Mouse (Mus musculus) heart, embryonic 15.5 days (tissue): ENCODE data around the gene Ptcd2. TPM values are rescaled to one million over a fixed set of nuclear protein-coding genes. Genes with fewer than 3 reads are reported as not detected.

Experiments
- ATAC-seq: fragments of 200-750 bp; cut with Nextera tagmentation; replicated peaks from 2 replicates; pipeline ENCODE4 v1.8.0; 2017; ENCODE audit warnings: low read depth, moderate TSS enrichment; ENCODE audit not compliant: insufficient number of reproducible peaks, insufficient read depth, low FRiP score
- H3K27ac ChIP-seq: fragments of 300-500 bp; sonication (generic); 2 replicates; pipeline ENCODE4 v1.5.1; 2015; ENCODE audit warnings: mild to moderate bottlenecking, inconsistent platforms
- H3K27me3 ChIP-seq: fragments of 300-500 bp; sonication (generic); 2 replicates; pipeline ENCODE4 v1.6.1; 2015; ENCODE audit warnings: inconsistent platforms
- H3K36me3 ChIP-seq: fragments of 300-500 bp; sonication (generic); 2 replicates; pipeline ENCODE4 v1.6.1; 2015; ENCODE audit warnings: mild to moderate bottlenecking, inconsistent platforms
- H3K4me1 ChIP-seq: fragments of 300-500 bp; sonication (generic); replicated peaks from 2 replicates; pipeline ENCODE4 v1.6.1; 2015; ENCODE audit warnings: inconsistent platforms
- H3K4me2 ChIP-seq: fragments of 300-500 bp; sonication (generic); 2 replicates; pipeline ENCODE4 v1.6.1; 2015; ENCODE audit warnings: inconsistent platforms, mild to moderate bottlenecking, moderate library complexity
- H3K4me3 ChIP-seq: fragments of 300-500 bp; sonication (generic); 2 replicates; pipeline ENCODE4 v1.5.1; 2015; ENCODE audit warnings: mild to moderate bottlenecking, inconsistent platforms
- H3K9ac ChIP-seq: fragments of 300-500 bp; sonication (generic); 2 replicates; pipeline ENCODE4 v1.6.1; 2015; ENCODE audit warnings: mild to moderate bottlenecking, inconsistent platforms
- H3K9me3 ChIP-seq: fragments of 300-500 bp; sonication (generic); replicated peaks from 2 replicates; pipeline ENCODE4 v1.6.1; 2016; ENCODE audit warnings: inconsistent platforms
- WGBS: fragments of 180-500 bp; shearing (Covaris S2); methylation state at CpG from one replicate; pipeline ENCODE4 v1.1.7; 2015; ENCODE audit warnings: mixed read lengths; 5-methylcytosine and 5-hydroxymethylcytosine counted together
- polyA plus RNA-seq: library from polyadenylated mRNA; unstranded; fragments of >200 nt; fragmentation: Nextera tagmentation; extraction: Ambion mirVana; gene quantifications from 2 replicates; pipeline ENCODE4 v1.2.1, GENCODE M21; 2015

Gene Ptcd2
- polyA plus RNA-seq, 1 experiment from 2014 or later: 71.8 TPM

GRCm38 (mm10) chr13:99375550-99375949 is 31.0 kb upstream of the Ptcd2 start:
- Histone ChIP-seq H3K4me1 (peaks cover 4% of the 10 kb centered on the region; the same call in 1 of the 2 replicates), H3K27me3 (no peaks in the 10 kb centered on the region), H3K9ac (no peak overlapping the region), H3K4me3 (no peak overlapping the region), H3K36me3 (no peaks in the 10 kb centered on the region; the same call in 1 of the 2 replicates), H3K27ac (no peak overlapping the region), H3K9me3 (no peaks in the 10 kb centered on the region), H3K4me2 (no peak overlapping the region)
- no peak for ATAC-seq
- WGBS: 26% methylated on average over 6 of the region's 6 CpGs

- Histone ChIP-seq H3K36me3 (no peaks in the 10 kb centered on the region; the same call in 1 of the 2 replicates), H3K4me2 (no peak overlapping the region), H3K9me3 (no peaks in the 10 kb centered on the region), H3K9ac (no peak overlapping the region), H3K27ac (no peak overlapping the region), H3K27me3 (no peaks in the 10 kb centered on the region), H3K4me3 (no peak overlapping the region), H3K4me1 (peaks cover 4% of the 10 kb centered on the region; the same call in 1 of the 2 replicates)
- no peak for ATAC-seq
- 69% methylated on average over 4 of the region's 4 CpGs for WGBS
These were observed 29.7 kb upstream of the Ptcd2 start for GRCm38 (mm10) chr13:99374191-99374590.

GRCm38 (mm10) chr13:99373684-99374083 is 29.2 kb upstream of the Ptcd2 start:
- Histone ChIP-seq H3K4me3 (no peak overlapping the region), H3K9ac (no peak overlapping the region), H3K27me3 (no peaks in the 10 kb centered on the region), H3K9me3 (no peaks in the 10 kb centered on the region), H3K4me2 (no peak overlapping the region), H3K4me1 (peaks cover 8% of the 10 kb centered on the region), H3K36me3 (no peaks in the 10 kb centered on the region; the same call in 1 of the 2 replicates), H3K27ac (no peak overlapping the region)
- 73% methylated on average over 7 of the region's 7 CpGs for WGBS
- ATAC-seq: no peak

DNA sequence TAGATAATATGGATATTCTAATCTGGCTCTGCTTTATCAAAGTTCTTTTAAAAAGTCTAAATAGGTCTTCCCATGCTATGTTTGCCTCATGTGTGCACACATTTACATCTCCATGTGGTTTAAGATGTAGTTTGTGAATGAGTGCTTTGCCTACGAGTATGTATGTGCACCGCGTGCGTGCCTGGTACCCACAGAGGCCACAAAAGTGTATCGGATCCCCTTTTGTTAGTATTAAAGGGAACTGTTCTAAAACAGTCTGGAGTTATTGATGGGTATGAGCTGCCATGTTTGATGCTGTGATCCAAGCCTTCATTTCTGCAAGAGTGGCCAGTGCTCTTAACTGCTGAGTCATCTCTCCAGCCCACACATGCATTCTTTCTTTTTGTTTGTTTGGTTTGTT is 26.8 kb upstream of the Ptcd2 start:
- no peak for ATAC-seq
- Histone ChIP-seq H3K27ac (no peak overlapping the region), H3K9me3 (no peaks in the 10 kb centered on the region), H3K4me2 (no peak overlapping the region), H3K36me3 (peaks cover under 1% of the 10 kb centered on the region; the same call in 1 of the 2 replicates), H3K9ac (no peak overlapping the region), H3K4me3 (no peak overlapping the region), H3K4me1 (peaks cover 27% of the 10 kb centered on the region), H3K27me3 (no peaks in the 10 kb centered on the region)
- 95% methylated on average over 5 of the region's 5 CpGs for WGBS

GRCm38 (mm10) chr13:99369103-99369502 is 24.6 kb upstream of the Ptcd2 start:
- peaks cover 27% of the 10 kb centered on the region for H3K4me1 ChIP-seq
- no peak for ATAC-seq
- H3K4me2 ChIP-seq: no peak overlapping the region
- no peak overlapping the region for H3K9ac ChIP-seq
- peaks cover 5% of the 10 kb centered on the region; the same call in 1 of the 2 replicates for H3K36me3 ChIP-seq
- no peaks in the 10 kb centered on the region for H3K27me3 ChIP-seq
- no peak overlapping the region for H3K4me3 ChIP-seq
- WGBS: 50% methylated on average over 12 of the region's 12 CpGs
- H3K27ac ChIP-seq: no peak overlapping the region
- H3K9me3 ChIP-seq: no peaks in the 10 kb centered on the region

DNA sequence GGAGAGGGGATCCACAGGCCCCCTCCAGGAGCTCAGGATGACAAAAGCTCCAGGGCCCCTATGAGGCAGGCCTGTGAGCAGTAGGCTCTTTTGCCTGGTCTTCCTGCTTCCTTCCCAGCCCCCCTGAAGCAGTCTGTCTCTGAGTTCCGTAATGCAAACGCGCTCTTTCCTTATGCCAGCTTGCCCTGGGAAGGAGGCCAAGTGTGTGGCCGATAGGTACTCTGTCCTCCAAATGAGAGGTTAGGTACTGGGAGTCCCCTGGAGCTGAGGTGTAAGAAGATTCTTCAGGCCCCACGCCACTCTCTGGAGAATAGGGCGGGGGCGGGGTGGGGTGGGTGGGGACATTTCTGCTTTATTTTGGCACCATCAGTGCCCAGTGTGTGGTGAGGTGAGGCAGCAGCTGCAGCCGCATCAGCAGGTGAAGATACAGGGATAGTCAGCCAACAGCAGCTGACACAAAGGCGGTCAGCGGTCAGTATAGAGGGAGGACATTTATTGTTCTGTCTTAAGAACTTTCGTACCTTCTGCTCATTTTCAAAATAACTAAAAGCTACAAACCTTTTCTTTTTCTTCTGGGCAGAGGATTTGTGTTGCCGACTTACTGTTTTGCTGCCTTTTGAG is 23.2 kb upstream of the Ptcd2 start:
- WGBS: 73% methylated on average over 12 of the region's 12 CpGs
- no peak overlapping the region for H3K9ac ChIP-seq
- H3K36me3 ChIP-seq: peaks cover 5% of the 10 kb centered on the region; the same call in 1 of the 2 replicates

GRCm38 (mm10) chr13:99366422-99367175 is 22.1 kb upstream of the Ptcd2 start:
- Histone ChIP-seq H3K9ac (no peak overlapping the region), H3K27me3 (no peaks in the 10 kb centered on the region), H3K4me2 (no peak overlapping the region), H3K4me1 (peaks cover 34% of the 10 kb centered on the region), H3K9me3 (no peaks in the 10 kb centered on the region), H3K4me3 (no peak overlapping the region), H3K27ac (no peak overlapping the region), H3K36me3 (peaks cover 5% of the 10 kb centered on the region; the same call in 1 of the 2 replicates)
- WGBS: 88% methylated on average over 5 of the region's 5 CpGs
- ATAC-seq: no peak

More for the DNA sequence above, 23.2 kb upstream of the Ptcd2 start:
- Histone ChIP-seq H3K4me1 (peaks cover 34% of the 10 kb centered on the region), H3K27me3 (no peaks in the 10 kb centered on the region), H3K4me2 (no peak overlapping the region), H3K4me3 (no peak overlapping the region), H3K9me3 (no peaks in the 10 kb centered on the region), H3K27ac (0 out of 2 replicates have a peak overlapping the region, but pooled peaks have one; percentile 0)
- ATAC-seq: peak; percentile 50

GRCm38 (mm10) chr13:99363866-99364265 is 19.4 kb upstream of the Ptcd2 start:
- 39% methylated on average over 4 of the region's 4 CpGs for WGBS
- Histone ChIP-seq H3K4me3 (no peak overlapping the region), H3K4me2 (no peak overlapping the region), H3K27me3 (no peaks in the 10 kb centered on the region), H3K9me3 (no peaks in the 10 kb centered on the region), H3K9ac (no peak overlapping the region), H3K36me3 (peaks cover 5% of the 10 kb centered on the region; the same call in 1 of the 2 replicates), H3K4me1 (peaks cover 32% of the 10 kb centered on the region), H3K27ac (no peak overlapping the region)
- no peak for ATAC-seq

- 88% methylated on average over 14 of the region's 14 CpGs for WGBS
- H3K27me3 ChIP-seq: no peaks in the 10 kb centered on the region
- H3K27ac ChIP-seq: no peak overlapping the region
- H3K4me1 ChIP-seq: peaks cover 7% of the 10 kb centered on the region; the same call in 1 of the 2 replicates
- H3K9me3 ChIP-seq: no peaks in the 10 kb centered on the region
- H3K9ac ChIP-seq: no peak overlapping the region
- H3K36me3 ChIP-seq: no peaks in the 10 kb centered on the region
- no peak overlapping the region for H3K4me3 ChIP-seq
- ATAC-seq: no peak
- no peak overlapping the region for H3K4me2 ChIP-seq
These were observed 14.4 kb upstream of the Ptcd2 start for GRCm38 (mm10) chr13:99358921-99359320.

GRCm38 (mm10) chr13:99356428-99357265 is 12.1 kb upstream of the Ptcd2 start:
- Histone ChIP-seq H3K9me3 (no peaks in the 10 kb centered on the region), H3K4me3 (no peak overlapping the region), H3K4me1 (no peaks in the 10 kb centered on the region), H3K27ac (no peak overlapping the region), H3K27me3 (no peaks in the 10 kb centered on the region), H3K9ac (no peak overlapping the region), H3K36me3 (peaks cover 4% of the 10 kb centered on the region; the same call in 1 of the 2 replicates), H3K4me2 (no peak overlapping the region)
- no peak for ATAC-seq
- 62% methylated on average over 9 of the region's 9 CpGs for WGBS

DNA sequence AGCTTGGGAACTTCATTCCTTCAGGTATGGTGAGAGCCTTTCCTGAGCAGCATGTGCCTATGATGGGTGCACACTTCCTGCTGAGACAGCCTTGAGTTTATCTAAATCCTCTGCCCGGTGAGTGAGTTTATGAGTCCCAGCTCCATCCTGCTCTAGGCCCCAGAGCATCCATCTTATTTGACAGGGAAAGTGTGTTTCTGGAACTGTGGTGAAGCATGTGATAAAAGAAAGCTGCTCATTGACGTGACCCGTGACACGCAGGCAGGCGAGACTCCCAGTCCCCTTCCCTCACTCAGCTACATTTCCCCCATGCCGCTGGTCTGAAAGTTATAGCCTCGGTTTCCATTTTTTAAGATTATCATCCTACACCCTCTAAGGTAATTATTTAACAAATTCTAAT is 11.4 kb upstream of the Ptcd2 start:
- 59% methylated on average over 7 of the region's 7 CpGs for WGBS
- H3K4me2 ChIP-seq: no peak overlapping the region
- no peaks in the 10 kb centered on the region for H3K4me1 ChIP-seq
- no peak overlapping the region for H3K4me3 ChIP-seq
- H3K9ac ChIP-seq: no peak overlapping the region
- peaks cover 8% of the 10 kb centered on the region; the same call in 1 of the 2 replicates for H3K36me3 ChIP-seq
- H3K9me3 ChIP-seq: no peaks in the 10 kb centered on the region
- no peak overlapping the region for H3K27ac ChIP-seq
- no peak for ATAC-seq
- no peaks in the 10 kb centered on the region for H3K27me3 ChIP-seq
